Mouse (Mus musculus) ES-E14 (cell line): Measurements from ENCODE around the gene Atpaf1. TPM values are rescaled to one million over a fixed set of nuclear protein-coding genes. Genes with fewer than 3 reads are reported as not detected.

Source experiments
- DNase-seq: peaks from one replicate; pipeline ENCODE4 v3.0.0-alpha.2; 2013; ENCODE audit warnings: low read depth, low spot score
- H3K27ac ChIP-seq: 2 replicates; pipeline ENCODE4 v1.5.1; 2012; ENCODE audit warnings: low read depth, mild to moderate bottlenecking, low read length, moderate library complexity, mixed read lengths; ENCODE audit not compliant: poor library complexity, insufficient read depth, severe bottlenecking
- H3K36me3 ChIP-seq: 2 replicates; pipeline ENCODE4 v1.6.1; 2012; ENCODE audit warnings: mild to moderate bottlenecking, low read length, moderate library complexity, mixed read lengths; ENCODE audit not compliant: control insufficient read depth, poor library complexity, insufficient read depth, severe bottlenecking
- H3K4me1 ChIP-seq, 2 experiments: fragments of 150-350 bp in 1 of 2; sonication (generic) in 1 of 2; 2 replicates each; pipeline ENCODE4 v1.6.1; 2012; ENCODE audit warnings: low read length in 2 of 2, mild to moderate bottlenecking in 1 of 2, mixed read lengths in 1 of 2; ENCODE audit not compliant: control insufficient read depth in 2 of 2, insufficient read depth in 2 of 2, poor library complexity in 1 of 2
- H3K4me3 ChIP-seq, 2 experiments: fragments of 150-350 bp in 1 of 2; sonication (generic) in 1 of 2; 2 replicates each; pipeline ENCODE4 v1.5.1; 2012; ENCODE audit warnings: low read length in 2 of 2, low read depth in 1 of 2, mild to moderate bottlenecking in 1 of 2, mixed read lengths in 1 of 2; ENCODE audit not compliant: insufficient read depth in 1 of 2, poor library complexity in 1 of 2, severe bottlenecking in 1 of 2
- H3K9ac ChIP-seq: 2 replicates; pipeline ENCODE4 v1.6.1; 2012; ENCODE audit warnings: low read depth, mild to moderate bottlenecking, low read length, mixed read lengths; ENCODE audit not compliant: poor library complexity, insufficient read depth, severe bottlenecking
- H3K9me3 ChIP-seq: fragments of 150-350 bp; sonication (generic); 2 replicates; pipeline ENCODE4 v1.6.1; 2012; ENCODE audit warnings: low read depth, mild to moderate bottlenecking, low read length; ENCODE audit not compliant: control insufficient read depth, insufficient read depth
- CHD2 ChIP-seq: IDR thresholded peaks from 2 replicates; pipeline ENCODE4 v1.6.1; 2014; ENCODE audit warnings: mild to moderate bottlenecking, low read depth, low read length, inconsistent platforms
- HCFC1 ChIP-seq: IDR thresholded peaks from 2 replicates; pipeline ENCODE4 v1.6.1; 2012; ENCODE audit warnings: low read length, inconsistent platforms, borderline replicate concordance; ENCODE audit not compliant: insufficient read depth
- MAFK ChIP-seq: IDR thresholded peaks from 2 replicates; pipeline ENCODE4 v1.6.1; 2014; ENCODE audit warnings: mild to moderate bottlenecking, low read depth, low read length, inconsistent platforms; ENCODE audit not compliant: insufficient read depth
- ZC3H11A ChIP-seq: IDR thresholded peaks from 2 replicates; pipeline ENCODE4 v1.6.1; 2012; ENCODE audit warnings: low read depth, mild to moderate bottlenecking, inconsistent platforms, low read length, borderline replicate concordance
- ZNF384 ChIP-seq: IDR thresholded peaks from 2 replicates; pipeline ENCODE4 v1.6.1; 2012; ENCODE audit warnings: low read depth, low read length, inconsistent platforms
- in situ Hi-C, 2 experiments: fragments of 600-800 bp; cut with MboI; formaldehyde crosslinking; loops; one replicate each; pipeline ENCODE4 v1.15.1; 2025; ENCODE audit warnings: low sequenced_read_pairs in 2 of 2, inconsistent platforms in 1 of 2; ENCODE audit not compliant: unreplicated experiment in 2 of 2
- total RNA-seq: library from RNA; depleted of rRNA; stranded (reverse); fragments of 300-350 nt; gene quantifications from 2 replicates; pipeline ENCODE4 v1.2.3, GENCODE M21; 2012; rRNA removed

Gene Atpaf1
- total RNA-seq, 1 experiment, result 22.1 TPM

DNA sequence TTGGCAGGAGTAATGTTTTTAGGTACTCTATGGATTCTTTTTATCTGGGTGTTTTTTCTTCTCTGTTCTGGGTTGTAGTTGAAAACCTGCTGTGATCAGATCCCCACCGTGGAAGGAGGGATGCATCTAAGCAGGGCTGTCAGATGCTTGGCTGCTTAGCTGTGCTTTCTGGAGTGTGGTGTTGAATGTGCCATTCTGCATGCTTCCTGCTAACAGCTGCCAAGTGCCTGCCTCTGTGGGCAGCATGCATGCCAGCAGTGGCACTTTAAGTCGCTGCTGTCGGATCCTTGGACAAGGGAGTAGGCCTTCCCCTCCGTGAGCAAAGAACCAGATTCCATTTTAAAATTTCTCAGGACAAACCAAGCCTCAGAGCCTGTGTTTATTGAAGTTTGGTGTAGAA lies 71.0 kb downstream of the Atpaf1 start:
- no peaks in the 10 kb centered on the region for H3K9me3 ChIP-seq
- no peak overlapping the region for H3K9ac ChIP-seq
- no peak overlapping the region for H3K4me3 ChIP-seq
- no peak for DNase-seq
- peaks cover 15% of the 10 kb centered on the region; the same call in 1 of the 2 replicates for H3K36me3 ChIP-seq
- no peaks in the 10 kb centered on the region for H3K4me1 ChIP-seq
- no peak for TF ChIP-seq HCFC1
- no peak for TF ChIP-seq CHD2
- TF ChIP-seq ZC3H11A, result no peak
- no peak for TF ChIP-seq ZNF384
- no peak for TF ChIP-seq MAFK
- in situ Hi-C loops, result no loop called here
- H3K27ac ChIP-seq, result no peak overlapping the region

DNA sequence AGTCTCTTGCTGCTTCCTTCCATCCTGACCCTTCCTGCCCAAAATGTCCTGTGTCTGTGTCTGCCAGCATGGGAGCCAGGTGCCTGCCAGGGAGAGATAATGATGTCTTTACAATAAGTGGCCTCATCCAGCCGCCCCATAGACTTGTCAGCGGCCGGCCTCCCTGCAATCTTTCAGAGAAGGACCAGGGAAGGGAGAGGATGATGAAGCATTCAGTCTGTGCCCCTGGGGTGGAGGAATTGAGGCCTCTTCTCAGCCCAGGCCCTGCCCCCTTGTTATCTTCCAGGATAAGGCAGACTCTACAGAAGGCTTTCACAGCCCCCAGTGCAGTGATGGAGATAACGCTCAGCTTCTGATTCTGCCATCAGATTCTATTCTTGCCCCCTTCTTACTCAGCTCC lies 71.7 kb downstream of the Atpaf1 start:
- H3K27ac ChIP-seq, result no peak overlapping the region
- H3K9ac ChIP-seq, result no peak overlapping the region
- TF ChIP-seq ZNF384, result no peak
- no peak for TF ChIP-seq HCFC1
- no peak for TF ChIP-seq CHD2
- TF ChIP-seq ZC3H11A, result no peak
- TF ChIP-seq MAFK, result no peak
- H3K9me3 ChIP-seq, result no peaks in the 10 kb centered on the region
- no peak for DNase-seq
- peaks cover 13% of the 10 kb centered on the region; the same call in 1 of the 2 replicates for H3K36me3 ChIP-seq
- no peaks in the 10 kb centered on the region for H3K4me1 ChIP-seq
- in situ Hi-C loops, result no loop called here
- H3K4me3 ChIP-seq, result no peak overlapping the region

DNA sequence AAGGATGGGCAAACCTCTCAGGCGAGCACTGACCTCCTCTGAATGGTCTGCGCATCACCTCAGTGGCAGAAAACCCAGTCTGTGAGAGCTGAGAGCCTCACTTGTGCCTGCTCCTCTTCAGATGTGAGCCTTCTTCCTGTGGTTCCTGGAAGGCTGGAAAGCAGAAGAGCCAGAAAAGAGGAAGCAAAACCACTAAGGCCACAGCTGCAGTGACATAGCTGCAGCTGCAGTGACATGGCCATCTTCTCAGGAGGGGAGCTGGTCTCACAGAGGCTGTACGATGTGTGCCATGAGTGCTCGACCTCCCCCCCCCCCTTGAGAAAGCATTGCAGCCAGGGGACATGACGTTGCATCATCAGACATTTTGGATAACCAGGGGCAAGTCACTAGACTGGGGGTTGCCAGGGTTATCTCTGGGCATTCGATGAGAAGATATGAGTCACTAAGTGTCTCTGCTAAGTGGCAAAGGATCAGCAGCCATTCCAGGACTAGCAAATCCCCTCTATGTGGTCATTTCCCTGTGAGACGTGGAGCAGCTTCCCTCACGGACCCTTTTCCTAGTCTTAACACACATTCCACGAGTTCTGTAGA lies 72.8 kb downstream of the Atpaf1 start:
- in situ Hi-C loops, result no loop called here
- Histone ChIP-seq H3K9me3 (no peaks in the 10 kb centered on the region), H3K9ac (no peak overlapping the region), H3K27ac (no peak overlapping the region), H3K4me3 (no peak overlapping the region), H3K4me1 (no peaks in the 10 kb centered on the region), H3K36me3 (peaks cover 11% of the 10 kb centered on the region; the same call in 1 of the 2 replicates)
- no peak for TF ChIP-seq HCFC1
- no peak for TF ChIP-seq ZC3H11A
- no peak for TF ChIP-seq MAFK
- no peak for TF ChIP-seq CHD2
- TF ChIP-seq ZNF384, result no peak
- DNase-seq, result no peak

DNA sequence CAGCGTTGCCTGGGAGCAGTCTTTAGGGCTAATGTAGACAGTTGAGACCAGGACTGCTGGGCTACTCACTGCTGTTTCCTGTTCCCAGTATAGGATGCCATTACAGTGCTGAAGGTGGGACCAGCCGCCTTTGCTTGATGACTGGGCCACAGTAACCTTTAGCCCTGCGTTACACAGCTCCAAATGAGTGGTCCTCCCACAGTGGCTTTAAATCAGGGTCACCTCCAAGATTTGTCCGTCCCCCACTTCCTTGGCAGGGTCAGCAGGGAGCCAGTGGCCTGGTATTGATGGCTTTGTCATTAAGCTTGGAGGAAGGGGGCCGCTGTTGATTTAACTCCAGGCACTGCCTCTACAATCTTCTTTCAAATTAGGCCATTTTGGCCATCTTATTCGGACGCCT lies 78.7 kb downstream of the Atpaf1 start:
- Histone ChIP-seq H3K4me3 (no peak overlapping the region), H3K9me3 (no peaks in the 10 kb centered on the region), H3K36me3 (peaks cover 11% of the 10 kb centered on the region; the same call in 1 of the 2 replicates), H3K4me1 (no peaks in the 10 kb centered on the region), H3K9ac (no peak overlapping the region), H3K27ac (no peak overlapping the region)
- in situ Hi-C loops, result no loop called here
- TF ChIP-seq MAFK, result no peak
- TF ChIP-seq HCFC1, result no peak
- TF ChIP-seq ZC3H11A, result no peak
- TF ChIP-seq CHD2, result no peak
- no peak for DNase-seq

DNA sequence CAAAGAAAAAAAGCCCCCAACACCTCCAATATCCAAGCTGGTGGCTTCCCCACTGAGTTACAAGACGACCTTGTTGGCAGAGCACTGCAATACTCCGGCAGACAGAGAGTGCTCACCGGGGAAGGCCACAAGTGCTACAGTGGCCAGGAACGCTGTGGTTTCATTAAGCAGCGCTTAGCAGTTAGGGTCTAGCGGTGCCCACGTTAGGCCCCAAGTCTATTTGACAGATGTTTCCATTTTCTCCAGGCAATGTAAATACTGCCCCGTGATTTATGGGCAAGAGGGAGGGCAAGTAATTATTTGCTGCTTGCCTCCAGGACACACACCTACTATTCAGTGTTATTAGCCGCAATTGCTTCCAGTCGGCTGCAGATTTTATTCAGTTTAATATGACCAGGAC lies 79.3 kb downstream of the Atpaf1 start:
- H3K4me1 ChIP-seq, result no peaks in the 10 kb centered on the region
- in situ Hi-C loops, result no loop called here
- peaks cover 11% of the 10 kb centered on the region; the same call in 1 of the 2 replicates for H3K36me3 ChIP-seq
- H3K9ac ChIP-seq, result no peak overlapping the region
- no peak overlapping the region for H3K4me3 ChIP-seq
- no peak for DNase-seq
- H3K27ac ChIP-seq, result no peak overlapping the region
- H3K9me3 ChIP-seq, result no peaks in the 10 kb centered on the region
- no peak for TF ChIP-seq MAFK
- no peak for TF ChIP-seq CHD2
- TF ChIP-seq ZC3H11A, result no peak
- TF ChIP-seq HCFC1, result no peak
- TF ChIP-seq ZNF384, result no peak

Other genes starting within 250 kb of the Atpaf1 start
- not detected in 2 replicates for gene Cyp4a31, start 221.2 kb upstream of the Atpaf1 start, total RNA-seq
- not detected in 2 replicates for gene Cyp4a32, start 183.8 kb upstream of the Atpaf1 start, total RNA-seq
- gene Cyp4b1, start 137.1 kb upstream of the Atpaf1 start, total RNA-seq, result not detected in 2 replicates
- 17.1 and 20.2 TPM in 2 replicates for gene Efcab14, start 47.1 kb upstream of the Atpaf1 start, total RNA-seq
- gene Tex38, start 3.8 kb upstream of the Atpaf1 start, total RNA-seq, result 0.74 TPM in 1 of 2 replicates, not detected in the other
- gene Mob3c, start 43.3 kb downstream of the Atpaf1 start, total RNA-seq, result 4.0 and 8.3 TPM in 2 replicates
- 18.5 and 24.0 TPM in 2 replicates for gene Mknk1, start 54.4 kb downstream of the Atpaf1 start, total RNA-seq
- not detected in 2 replicates for gene Kncn, start 99.6 kb downstream of the Atpaf1 start, total RNA-seq
- not detected in 2 replicates for gene 6430628N08Rik, start 105.9 kb downstream of the Atpaf1 start, total RNA-seq
- gene Dmbx1, start 155.1 kb downstream of the Atpaf1 start, total RNA-seq, result 0.11 and 0.18 TPM in 2 replicates
- gene Faah, start 233.1 kb downstream of the Atpaf1 start, total RNA-seq, result 5.9 and 15.5 TPM in 2 replicates